Mouse (Mus musculus) heart, postnatal 4 days (tissue): ENCODE data around the gene Cts6. TPM values are rescaled to one million over a fixed set of nuclear protein-coding genes. Genes with fewer than 3 reads are reported as not detected.
A peak's percentile ranks its signal among the peaks of the same experiment; 100 is the strongest.
"Not testable (repeated sequence)": the region's sequence is repeated elsewhere in the genome, so short reads cannot be mapped to it uniquely, and the experiment has no call there.

Source experiments
- DNase-seq: peaks from one replicate; pipeline ENCODE4 v3.0.0; 2021
- total RNA-seq, 2 experiments: library from RNA; stranded (reverse); gene quantifications; 2 replicates each; pipeline ENCODE4 v1.2.3; 2021

Cts6 gene
- not detected for total RNA-seq

DNA sequence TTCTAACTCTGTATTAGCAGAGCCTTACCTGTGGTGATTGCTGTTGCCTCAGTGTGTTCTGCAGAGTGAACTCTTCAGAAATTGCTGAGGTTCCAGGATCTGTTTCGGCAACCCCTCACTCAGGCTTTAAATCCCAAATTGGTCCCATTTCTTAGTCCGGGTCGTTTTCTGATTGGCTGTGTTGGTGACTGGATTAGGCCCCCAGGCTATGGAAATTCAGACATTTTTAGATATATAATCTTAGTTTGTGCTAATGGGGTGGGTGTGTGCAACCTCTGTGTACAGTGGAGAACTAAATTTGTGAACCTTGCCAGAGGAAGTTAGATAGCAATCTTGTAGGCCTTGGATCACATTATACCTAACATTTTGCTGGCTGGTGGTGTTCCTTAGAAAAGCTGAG is at the start of gene Cts6:
Gene Cts6 (minus strand): TSS at position 101 of the 400 bp plus-strand sequence.
- DNase-seq = no peak

DNA sequence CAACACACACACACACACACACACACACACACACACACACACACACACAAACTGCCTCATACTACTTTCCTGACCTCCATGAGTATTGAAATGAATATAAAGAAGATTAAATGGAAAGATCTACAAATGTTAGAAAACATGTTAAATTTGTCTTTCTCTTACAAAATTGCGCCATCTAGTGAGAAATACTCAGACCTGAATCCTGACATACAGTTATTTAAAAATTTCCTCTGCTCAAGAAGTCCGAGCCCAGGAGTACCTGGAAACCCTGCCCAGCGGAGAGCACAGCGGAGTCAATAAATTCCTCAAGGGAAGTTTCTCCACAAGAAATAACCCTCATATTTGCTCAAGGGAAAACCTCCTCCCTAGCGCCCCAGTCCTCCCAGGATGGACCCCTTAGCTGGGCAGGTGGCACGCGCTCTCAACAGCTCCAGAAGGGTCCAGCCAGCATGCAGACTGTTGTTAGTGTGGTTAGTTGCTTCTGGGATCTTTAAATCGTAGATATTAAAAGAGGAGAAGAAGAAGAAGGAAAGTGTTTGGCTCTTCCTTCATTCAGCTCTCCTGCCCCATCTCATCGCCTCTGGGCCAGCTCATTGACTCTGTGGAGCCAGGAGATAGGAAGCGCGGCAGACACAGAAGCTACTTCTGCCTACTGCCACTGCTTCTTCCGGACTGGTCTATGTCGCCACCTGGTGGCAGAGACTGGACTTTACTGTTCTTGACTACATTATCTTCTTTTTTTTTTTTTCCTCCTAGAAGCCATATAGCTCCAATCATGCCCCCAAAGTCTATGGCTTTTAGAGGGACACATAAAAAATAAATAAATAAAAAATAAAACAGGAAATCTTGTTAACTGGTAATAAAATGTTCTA is 38.1 kb upstream of the Cts6 start:
- DNase-seq = peak; percentile 70

DNA sequence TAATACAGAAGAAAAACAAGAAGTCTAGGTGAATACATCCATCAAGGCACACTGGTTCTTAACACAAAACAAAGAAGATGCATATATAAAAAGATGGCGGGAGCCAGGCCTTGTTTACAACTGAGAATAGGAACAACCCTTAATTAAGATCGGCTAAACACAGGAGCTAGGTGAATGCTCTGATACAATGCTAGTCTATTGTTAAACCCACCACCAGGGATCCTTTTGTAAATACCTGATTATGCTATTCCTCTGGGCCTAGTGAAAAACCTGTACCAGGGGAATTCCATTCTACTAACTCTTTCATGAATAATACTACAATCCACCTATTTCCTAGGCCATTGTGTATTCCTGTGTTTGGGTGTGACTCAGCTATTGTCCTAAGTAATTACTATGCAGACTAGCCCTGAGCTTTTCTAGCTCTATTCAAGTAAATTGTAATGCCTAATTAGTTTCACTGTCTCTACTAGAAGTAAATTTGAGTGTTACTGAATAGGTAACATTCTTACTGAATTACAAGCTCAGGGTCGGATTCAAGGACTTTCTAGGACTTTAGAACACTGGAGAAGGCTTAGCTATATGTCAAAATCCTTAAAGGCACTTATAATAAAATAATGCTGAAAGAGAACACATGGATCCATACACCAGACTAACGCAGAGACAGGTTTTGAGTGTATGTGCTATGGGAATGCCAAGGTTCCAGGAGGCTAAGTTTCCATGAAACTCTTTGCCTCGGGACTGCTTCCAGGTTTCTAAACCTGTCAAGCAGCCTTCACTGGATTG is 17.9 kb downstream of the Cts6 start:
- DNase-seq = not testable (repeated sequence)

DNA sequence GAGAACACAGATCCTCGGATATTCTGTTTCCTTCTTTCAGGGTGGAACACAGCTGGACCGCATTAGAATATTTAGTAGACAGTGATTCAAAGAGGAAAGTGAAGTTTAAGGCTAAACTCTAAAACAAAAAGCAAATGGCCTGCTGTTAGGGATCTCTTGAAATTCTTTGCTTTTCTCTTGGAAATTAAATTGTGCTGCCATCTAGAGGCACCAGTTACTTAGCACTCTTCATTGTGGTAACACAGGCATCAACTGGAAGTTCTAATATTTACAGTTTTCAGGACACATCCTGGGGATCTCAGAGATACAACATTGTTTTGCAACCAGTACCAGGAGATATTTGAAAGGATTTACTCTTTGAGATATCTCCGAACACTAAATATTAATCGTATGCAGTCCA is 38.6 kb downstream of the Cts6 start:
- no peak for DNase-seq

DNA sequence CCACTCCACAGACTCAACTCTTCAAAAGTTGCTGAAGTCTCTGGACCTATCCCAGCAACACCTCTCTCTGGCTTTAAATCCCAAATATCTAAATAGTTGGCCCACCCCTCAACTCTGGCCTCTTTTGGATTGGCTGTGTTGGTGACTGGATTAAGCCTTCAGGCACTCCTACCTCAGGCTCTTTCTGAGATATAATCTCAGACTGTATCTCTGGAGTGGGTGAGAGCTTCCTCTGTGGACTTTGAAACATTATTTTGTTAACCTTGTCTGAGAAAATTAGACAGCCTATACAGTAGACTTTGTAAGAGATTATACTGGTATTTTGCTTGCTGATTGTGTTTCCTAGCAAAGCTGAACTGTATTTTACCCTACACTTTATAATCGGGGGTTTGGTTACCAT is 39.1 kb downstream of the Cts6 start, which contains the start of gene Ctsr:
Gene Ctsr (minus strand): TSS at position 101 of the 400 bp plus-strand sequence.
- no peak for DNase-seq

Other genes with a start within 250 kb of the Cts6 start
- not detected for gene Ctsj, start 197.5 kb downstream of the Cts6 start, total RNA-seq
- gene Ctsq, start 162.8 kb downstream of the Cts6 start, total RNA-seq = not detected
- not detected for gene Ctsr, start 39.2 kb downstream of the Cts6 start, total RNA-seq
- not detected for gene Cts8, start 51.9 kb upstream of the Cts6 start, total RNA-seq
- gene Gm49398, start 85.4 kb upstream of the Cts6 start, total RNA-seq = not detected
- not detected for gene Cts7, start 154.8 kb upstream of the Cts6 start, total RNA-seq